Mouse (Mus musculus) layer of hippocampus, adult 9-11 months (tissue): ENCODE data around the gene Dock1.
A peak's percentile ranks its signal among the peaks of the same experiment; 100 is the strongest.

Source experiments
- DNase-seq: peaks from one replicate; pipeline ENCODE4 v3.0.0; 2022

Dock1 gene

DNA sequence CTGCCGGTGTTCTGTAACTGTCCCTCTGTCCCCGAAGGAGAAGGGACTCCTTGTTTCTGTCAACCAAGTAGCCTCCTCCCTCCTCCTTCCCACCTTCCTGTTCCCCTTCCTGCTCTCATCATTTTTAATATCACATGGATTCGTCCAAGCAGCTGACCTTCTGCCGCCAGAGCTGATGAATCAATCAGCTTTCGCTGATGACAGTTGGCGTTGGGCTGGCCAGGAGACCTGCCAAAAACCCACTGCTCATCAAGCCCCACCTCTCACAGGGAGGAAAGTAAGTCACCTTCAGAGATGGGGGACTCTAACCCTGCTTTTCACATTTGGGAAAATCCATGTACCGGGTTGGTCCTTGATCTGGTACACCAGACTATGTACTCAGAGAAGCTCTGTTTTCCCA is 87.2 kb downstream of the Dock1 start:
- no peak for DNase-seq

GRCm38 (mm10) chr7:134761799-134762198 is 91.3 kb downstream of the Dock1 start:
- DNase-seq: no peak

- no peak for DNase-seq
Observed at GRCm38 (mm10) chr7:134765130-134765529, 94.7 kb downstream of the Dock1 start.

DNA sequence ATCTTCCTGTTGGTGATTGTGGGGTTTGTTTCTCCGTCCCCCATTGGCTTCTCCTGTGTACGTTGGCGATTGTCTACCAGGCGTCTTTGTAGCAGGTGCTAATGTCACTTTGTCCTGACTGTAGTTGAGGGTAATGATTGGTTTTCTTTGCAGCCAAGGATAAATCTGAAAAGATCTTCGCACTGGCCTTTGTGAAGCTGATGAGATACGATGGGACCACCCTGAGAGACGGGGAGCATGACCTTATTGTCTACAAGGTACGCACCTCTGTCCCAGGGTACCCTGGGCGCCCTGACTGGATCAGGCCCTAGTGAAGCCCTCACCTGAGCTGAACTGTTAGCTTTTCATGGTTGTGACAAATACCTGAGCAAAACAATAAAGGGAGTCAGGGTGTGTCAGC is 100.9 kb downstream of the Dock1 start:
- no peak for DNase-seq

DNA sequence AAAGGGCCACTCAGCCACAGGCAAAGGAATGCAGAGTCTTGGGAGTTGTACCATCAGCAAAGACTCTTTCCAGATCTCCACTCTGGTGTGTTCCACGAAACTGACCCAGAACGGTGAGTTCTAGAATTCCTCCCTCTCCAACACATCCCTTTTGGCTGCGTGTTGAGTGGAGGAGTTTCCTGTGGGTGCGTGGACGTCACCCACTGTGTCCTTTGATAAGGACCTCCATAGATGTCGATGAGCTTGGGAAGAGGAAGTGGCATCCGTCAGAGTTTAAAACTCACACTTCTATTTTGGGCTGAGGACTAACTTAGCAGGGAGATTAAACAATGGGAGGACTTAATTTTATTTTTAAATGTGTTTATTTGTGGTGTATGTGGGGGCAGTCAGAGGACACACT is 101.9 kb downstream of the Dock1 start:
- DNase-seq: no peak

- DNase-seq: no peak
Observed at GRCm38 (mm10) chr7:134772867-134773590, 102.6 kb downstream of the Dock1 start.

DNA sequence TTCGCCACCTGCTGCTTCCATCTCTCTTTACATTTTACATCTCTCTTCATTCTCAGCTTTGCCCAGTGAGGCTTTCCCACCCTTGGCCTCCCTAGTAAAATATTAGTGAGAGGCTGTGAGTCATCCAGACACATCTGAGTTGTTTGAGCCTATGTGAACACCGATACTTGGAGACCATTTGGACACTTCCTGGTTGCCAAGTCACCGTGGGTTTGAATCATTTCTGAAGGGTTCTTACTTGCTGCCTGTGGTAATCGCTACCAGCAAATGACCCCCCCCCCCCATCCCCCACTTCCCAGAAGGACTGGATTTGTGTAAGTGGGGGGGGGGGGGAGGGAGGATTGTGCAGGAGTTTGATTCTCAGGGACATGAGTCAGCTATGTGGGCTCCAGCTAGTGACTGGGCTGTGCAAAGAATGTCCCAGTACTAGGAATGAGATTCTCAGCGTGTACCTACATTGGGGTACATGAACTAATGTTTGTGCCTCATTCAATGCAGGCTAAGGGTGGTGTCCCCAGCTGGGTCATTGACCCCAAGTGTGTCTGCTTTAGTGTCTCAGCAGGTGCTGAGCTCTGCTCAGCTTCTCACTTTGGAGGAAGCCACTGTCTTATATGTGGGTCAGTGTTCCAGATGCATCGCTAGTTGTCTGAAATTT is 103.4 kb downstream of the Dock1 start:
- DNase-seq: no peak

DNA sequence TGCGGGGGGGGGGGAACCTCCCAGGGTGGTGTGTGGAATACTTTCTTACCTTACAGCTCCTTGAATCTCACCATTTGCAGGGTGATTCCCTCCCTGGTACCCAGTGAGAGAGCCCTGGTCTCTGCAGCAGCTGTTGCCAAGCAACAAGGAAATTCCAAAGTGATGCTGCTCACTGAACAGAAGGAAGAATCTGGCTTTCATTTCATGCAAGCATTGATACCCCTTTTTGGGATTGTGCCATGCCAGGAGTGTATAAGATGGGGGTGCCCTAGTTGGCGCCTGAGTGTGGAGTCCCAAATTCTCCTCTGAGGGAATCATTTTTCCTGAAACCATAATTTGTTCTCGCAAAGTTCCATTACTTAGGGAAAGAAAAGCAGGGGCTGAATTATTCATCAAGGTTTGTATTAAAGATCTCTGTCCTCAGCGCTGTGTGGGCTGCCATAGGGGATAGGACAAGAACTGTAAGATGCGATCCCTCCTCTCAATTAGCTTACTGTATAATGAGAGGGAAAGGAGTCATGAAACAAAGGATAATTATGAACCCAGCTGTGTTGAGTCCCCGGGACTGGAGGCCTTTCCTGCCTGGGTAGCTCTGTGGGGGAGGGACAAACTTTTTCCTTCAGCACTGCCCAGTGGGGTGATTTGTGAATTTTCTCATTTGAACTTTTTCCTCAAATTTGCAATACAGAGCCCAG is 104.2 kb downstream of the Dock1 start:
- peak; percentile 55 for DNase-seq

GRCm38 (mm10) chr7:134775671-134776070 is 105.2 kb downstream of the Dock1 start:
- peak; percentile 61 for DNase-seq

DNA sequence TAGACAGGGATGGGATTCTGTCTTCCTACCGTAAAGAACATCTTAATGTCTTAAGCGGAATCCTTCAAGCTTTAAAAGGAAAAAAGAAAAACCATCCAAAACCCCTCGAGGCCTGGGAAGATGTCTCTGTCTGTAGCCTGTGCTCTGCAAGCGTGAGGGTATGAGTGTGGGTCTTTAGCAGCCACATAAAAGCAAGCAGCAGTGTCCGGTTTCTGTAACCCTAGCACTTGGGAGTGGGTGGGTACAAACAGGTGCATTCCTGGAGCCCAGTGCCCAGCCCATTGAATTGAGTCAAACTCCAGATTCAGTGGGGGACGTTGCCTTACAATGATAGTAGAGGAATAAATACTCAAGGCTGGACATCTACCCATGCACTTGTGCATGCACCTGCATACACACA is 105.9 kb downstream of the Dock1 start:
- DNase-seq: no peak

DNA sequence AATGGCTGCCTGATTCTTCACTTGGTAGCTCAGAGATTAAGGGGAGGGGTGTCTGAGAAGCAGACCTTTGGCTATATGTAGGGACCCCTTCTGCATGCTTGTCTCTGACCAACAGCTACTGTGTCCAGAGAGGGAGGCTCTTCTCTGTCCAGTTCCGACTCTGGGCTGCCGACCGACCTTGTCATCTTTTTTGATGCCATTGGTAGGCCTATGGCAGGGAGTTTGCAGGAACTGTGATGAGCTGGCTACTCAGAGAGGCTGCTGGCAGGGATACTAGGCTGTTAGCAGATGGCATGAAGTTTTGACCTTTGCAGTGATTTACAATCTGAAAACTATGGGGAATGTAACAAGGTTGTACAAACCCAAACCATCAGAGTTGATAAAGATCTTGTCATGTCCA is 109.3 kb downstream of the Dock1 start:
- DNase-seq: no peak

DNA sequence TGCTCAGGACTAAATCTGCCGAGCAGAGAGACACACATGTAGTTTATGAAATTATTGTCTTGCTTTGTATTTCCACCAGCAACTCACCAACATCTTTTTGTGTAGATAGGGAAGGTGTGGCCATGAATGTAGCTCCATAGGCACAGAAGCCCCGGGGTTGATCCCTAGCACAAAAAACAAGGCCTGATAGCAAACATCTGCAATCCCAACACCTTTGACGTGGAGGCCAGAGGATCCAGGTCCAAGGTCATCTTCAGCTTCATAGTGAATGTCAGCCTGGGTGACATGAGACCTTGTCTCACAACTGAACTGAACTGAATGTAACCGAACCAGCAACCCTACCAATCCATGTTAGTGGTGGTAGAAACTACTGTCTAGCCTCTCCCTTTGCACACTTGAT is 116.7 kb downstream of the Dock1 start:
- no peak for DNase-seq

GRCm38 (mm10) chr7:134794889-134795288 is 124.4 kb downstream of the Dock1 start:
- DNase-seq: no peak

GRCm38 (mm10) chr7:134800079-134800478 is 129.6 kb downstream of the Dock1 start:
- DNase-seq: peak; percentile 68

DNA sequence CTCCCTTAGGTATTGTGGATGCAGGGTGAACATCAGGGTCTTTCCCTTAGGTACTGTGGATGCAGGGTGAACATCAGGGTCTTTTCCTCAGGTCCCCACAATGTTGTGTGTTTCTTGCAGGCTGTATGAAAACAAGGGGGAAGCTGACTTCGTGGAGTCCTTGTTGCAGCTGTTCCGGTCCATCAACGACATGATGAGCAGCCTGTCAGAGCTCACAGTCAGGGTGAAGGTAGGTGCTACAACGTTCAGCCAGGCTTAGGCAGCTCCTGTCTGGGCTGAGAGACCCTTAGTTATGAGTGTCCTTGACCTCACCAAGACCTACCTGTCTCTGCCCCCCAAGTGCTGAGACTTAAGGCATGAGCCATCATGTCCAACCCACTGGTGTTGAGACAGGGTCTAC is 134.0 kb downstream of the Dock1 start:
- DNase-seq: no peak

DNA sequence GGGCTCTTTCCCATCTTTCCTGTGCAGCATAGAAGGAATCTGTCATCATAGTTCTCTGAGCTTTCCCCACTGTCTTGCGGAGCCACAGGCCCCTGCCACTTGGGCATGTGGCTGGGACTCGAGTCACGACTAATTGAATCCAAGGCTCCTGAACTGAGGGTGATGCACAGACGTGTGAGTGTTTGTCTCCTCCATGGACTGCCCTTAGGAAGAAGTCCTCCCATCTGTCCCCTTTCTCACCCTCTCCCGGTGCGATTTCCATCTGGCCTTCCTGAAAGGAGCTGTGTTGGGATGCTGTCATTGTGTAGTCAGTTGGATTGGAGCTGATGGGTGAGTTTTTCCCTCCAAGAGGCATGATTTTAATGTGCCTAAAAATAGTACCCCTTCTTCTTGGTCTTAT is 136.3 kb downstream of the Dock1 start:
- no peak for DNase-seq

DNA sequence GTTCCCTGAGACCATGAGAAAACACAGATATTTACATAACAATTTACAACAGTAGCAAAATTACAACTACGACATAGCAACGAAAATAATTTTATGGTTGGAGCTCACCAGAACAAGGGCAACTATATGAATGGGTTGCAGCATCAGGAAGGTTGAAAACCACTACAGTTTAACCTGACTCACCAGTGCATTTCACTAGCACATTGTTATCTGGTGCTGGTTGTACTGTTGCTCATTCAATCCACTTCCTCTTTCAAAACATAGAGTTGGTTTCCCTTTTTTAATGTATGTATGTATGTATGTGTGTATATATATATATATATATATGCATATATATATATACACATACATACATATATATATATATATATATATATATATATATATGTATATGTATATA is 138.0 kb downstream of the Dock1 start:
- DNase-seq: no peak

DNA sequence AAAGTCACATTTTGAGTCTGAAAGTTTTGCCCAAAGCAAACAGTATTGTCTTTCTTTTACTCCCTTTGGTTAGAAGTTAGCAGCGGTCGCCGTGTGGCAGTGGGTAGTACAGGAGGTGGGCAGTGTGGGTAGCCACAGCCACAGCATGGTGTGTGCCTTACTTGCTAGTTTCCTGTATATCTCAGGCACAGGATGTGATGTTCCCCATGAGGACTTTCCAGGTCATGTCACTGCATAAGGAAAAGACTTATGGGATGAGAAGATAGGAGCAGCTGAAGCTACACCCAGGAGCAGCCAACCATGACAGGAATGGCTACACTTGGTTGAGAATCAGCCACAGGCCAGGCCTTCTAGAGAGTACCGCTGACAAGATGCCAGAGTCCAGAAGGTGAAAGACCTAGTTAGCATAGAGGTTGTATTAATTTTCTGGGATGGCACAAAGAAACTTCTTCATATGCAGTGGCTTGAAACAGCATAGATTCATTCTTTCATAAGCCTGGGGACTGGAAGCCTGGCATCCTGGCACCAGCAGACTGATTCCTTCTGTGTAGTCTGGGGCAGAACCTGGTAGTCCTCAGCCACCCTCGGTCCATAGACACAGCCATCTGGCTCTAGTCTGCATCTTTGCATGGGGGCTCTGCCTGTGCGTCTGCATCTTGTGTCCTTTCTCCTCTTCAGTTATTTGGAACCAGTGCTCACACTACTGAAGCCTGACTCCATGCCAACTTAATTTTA is 139.0 kb downstream of the Dock1 start:
- DNase-seq: peak; percentile 6

GRCm38 (mm10) chr7:134818471-134818870 is 148.0 kb downstream of the Dock1 start:
- no peak for DNase-seq

DNA sequence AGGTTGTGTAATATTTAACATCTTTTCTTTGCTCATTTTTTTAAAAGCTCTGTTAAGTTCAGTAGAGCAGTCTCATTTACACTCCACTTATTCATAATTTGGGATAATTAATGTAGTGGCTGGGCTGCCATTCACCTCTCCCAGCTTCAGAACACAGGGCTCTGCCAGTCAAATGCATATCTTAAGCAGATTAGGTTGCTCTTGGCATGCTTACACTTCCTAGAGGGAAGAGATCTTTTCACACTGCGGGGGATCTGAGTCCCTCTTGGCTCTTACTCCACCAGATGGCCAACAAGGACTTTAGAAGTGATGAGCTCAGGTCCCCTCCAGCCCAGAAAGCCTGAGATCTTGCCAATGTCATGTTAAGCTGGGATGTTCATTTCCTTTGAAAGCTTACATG is 150.8 kb downstream of the Dock1 start:
- DNase-seq: no peak

DNA sequence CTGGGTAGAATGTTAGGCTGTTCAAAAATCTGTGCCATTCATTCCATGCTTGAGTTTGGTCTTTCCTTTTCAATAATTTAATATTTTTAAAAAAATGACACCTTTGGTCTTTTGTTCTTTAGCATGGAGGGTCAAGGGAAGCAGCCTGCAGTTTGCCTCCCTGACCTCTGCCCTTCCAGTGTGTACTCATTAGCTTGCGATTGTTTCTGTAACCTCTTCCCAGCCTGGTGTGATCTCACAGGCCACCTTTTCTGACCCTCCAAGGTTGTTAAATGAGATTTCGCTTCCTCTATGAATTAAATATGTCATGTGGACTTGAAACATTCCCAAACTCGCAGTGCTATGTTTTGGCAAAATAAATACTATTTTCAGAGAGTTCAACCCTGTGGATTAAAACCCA is 151.6 kb downstream of the Dock1 start:
- no peak for DNase-seq

DNA sequence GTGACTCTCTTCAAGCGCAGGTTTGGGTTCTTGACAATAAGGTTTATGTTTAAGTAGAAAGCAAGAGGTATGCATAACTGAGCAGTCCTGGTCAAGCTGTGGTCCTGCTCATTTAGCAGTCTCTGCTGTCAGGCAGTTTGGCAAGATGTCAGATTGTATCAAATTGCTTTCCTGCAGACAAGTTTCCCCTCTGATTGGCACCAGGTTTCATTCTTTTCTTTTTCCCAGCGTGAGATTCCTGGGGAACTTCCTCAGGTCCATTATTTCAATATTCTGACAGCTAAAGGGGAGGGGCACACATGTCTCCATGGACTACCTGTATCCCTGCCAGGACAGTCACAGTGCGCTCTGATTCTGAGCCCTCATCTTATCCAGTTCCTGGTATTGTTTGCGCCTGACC is 153.4 kb downstream of the Dock1 start:
- DNase-seq: no peak

GRCm38 (mm10) chr7:134840066-134840465 is 169.6 kb downstream of the Dock1 start:
- no peak for DNase-seq

DNA sequence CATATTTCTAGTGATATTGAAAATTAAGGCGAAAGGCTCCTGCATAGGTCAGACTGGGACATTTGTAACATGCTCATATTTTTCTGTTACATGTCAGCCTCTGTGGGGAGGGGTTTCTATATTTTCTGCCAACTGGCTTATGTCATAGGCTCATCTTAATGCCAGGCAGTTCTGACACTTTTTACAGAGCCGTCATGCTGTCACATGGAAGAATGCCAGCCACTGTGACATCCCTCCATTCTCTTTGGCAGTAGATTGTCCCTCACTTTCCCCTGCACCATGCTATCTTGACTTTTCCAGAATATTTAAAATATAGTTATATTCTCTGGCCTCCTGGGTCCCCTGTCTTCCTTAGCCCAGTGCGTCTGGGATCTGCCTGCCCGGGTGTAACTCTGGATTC is 172.3 kb downstream of the Dock1 start:
- DNase-seq: no peak
